Mouse (Mus musculus) adrenal gland, postnatal 25 days (tissue): ENCODE results near the gene Mup8. TPM values are rescaled to one million over a fixed set of nuclear protein-coding genes. Genes with fewer than 3 reads are reported as not detected.
"Not testable (repeated sequence)": the region's sequence is repeated elsewhere in the genome, so short reads cannot be mapped to it uniquely, and the experiment has no call there.

ENCODE experiments used
- DNase-seq: peaks from one replicate; pipeline ENCODE4 v3.0.0; 2021; ENCODE audit warnings: mixed read lengths
- long read RNA-seq: library from polyadenylated mRNA; stranded (forward); transcript quantifications from one replicate; pipeline ENCODE4 v2.0.0, GENCODE M21; 2021
- total RNA-seq: library from RNA; stranded (reverse); gene quantifications from 2 replicates; pipeline ENCODE4 v1.2.3, GENCODE M21; 2021

Mup8 gene
- not detected in 2 replicates for total RNA-seq
- long read RNA-seq, partial matches to known transcripts = 45 of 55 reads
- long read RNA-seq, other reads (novel, unspliced or antisense) = 9 of 55 reads

GRCm38 (mm10) chr4:60222499-60222898, at the start of gene Mup8:
TSS of gene Mup8 (minus strand) at chr4:60222599.
- DNase-seq = not testable (repeated sequence)

DNA sequence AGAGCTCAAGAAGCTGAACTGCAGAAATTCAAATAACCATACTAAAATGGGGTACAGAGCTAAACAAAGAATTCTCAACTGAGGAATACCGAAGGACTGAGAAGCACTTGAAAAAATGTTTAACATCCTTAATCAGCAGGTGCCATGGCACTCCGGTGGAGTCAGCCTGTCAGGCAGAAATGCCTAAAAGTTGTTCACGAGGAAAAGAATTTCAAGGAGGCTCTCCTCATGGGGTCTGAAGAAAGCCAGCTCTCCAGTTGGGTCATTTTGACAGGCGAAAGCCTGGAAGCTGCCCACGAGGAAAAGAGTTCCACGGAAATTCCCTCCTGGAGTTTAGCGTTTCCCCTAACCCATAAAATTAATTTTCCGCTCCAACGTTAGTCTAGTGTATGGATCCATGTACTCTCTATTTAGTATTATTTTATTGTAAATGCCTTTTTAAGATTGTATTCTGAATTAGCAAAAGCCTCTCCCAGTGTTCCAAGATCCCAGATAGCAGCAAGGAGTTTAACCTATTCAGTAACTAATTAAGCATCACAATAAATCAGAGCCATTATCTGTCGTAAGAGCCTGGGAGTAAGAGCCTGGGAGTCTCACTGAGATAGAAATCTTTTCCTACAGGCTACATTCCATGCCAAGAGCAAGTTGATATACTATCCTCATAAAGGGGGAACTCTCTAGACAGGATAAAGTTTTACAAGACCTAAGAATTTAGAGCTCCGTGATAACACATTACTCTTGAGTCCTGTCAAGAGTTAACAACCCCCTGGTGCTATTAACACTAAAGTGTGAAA, 43.8 kb upstream of the Mup8 start:
- DNase-seq = not testable (repeated sequence)

- not testable (repeated sequence) for DNase-seq
These were observed 40.3 kb upstream of the Mup8 start for GRCm38 (mm10) chr4:60262706-60263105.

Other genes with a start within 250 kb of the Mup8 start
- gene Mup7, start 152.1 kb downstream of the Mup8 start, total RNA-seq = 3.3 TPM in 1 of 2 replicates, not detected in the other
- gene Mup2, start 68.3 kb downstream of the Mup8 start, total RNA-seq = not detected in 2 replicates
- not detected in 2 replicates for gene Mup9, start 199.4 kb upstream of the Mup8 start, total RNA-seq